Mouse (Mus musculus) kidney, postnatal 4 days (tissue): ENCODE data around the gene Cd47.

Experiments
- DNase-seq, 2 experiments: peaks; one replicate each; pipeline ENCODE4 v3.0.0; 2021; ENCODE audit warnings: mixed read lengths in 2 of 2

Gene Cd47

GRCm38 (mm10) chr16:49915532-49916476 lies 115.5 kb downstream of the Cd47 start:
- no peak for DNase-seq

- no peak for DNase-seq
Observed at GRCm38 (mm10) chr16:49920191-49920590, 119.9 kb downstream of the Cd47 start.

GRCm38 (mm10) chr16:49921677-49922076 lies 121.3 kb downstream of the Cd47 start:
- DNase-seq, result no peak

DNA sequence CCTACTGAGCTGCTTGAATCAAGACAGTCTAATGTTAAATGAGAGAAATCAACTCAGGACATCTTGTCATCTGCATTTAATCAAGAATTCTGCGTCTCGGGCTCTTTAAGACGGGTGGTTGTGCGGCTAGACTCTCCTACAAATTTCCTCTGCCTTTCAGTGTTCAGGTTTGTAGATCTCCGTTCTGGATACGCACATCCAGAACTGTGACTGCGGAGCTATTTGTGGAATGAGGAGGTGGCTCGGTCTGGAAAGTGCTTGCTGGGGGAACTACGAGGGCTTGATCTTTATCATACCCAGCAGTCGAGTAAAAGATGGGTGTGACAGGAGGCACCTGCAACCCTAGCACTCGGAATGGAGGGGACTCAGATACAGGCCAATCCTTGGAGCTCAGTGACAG lies 121.8 kb downstream of the Cd47 start:
- DNase-seq, result no peak

DNA sequence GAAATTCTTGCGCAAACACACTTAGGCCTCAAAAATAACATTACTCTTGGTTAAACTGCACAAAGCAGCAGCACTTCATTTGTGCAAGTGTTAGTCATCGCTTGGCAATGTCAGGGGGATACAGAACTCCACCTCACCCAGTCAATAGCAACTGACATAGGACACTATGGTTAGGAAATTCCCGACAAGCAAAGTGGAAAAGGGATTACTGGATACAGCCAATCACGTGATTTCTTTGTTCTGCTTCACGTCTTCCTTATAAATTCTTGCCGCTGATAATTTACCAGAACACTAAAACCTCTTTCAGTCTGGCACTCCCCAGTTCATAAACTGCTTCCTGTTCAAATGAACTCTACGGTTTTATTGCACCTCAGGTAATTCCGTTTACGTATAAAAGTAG lies 123.4 kb downstream of the Cd47 start:
- DNase-seq, result no peak

DNA sequence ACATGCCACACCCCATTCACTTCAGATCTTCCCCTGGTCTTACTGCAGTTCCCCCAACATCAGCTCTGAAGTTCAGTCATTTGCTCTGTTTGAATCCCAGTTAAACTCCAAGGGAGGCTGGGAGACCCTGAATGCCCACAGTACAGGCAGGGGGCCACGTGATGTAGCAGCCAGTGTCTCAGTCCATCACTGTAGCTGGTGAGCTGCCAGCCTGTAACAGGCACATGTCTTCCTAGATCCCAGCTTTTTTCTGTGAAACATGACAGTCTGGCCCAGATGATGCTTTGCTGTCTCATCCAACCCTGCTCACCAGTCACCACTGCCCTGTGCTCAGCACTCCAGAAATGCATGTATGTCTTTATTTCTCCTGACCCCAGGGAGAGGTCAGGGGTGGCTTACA lies 124.6 kb downstream of the Cd47 start:
- no peak for DNase-seq

DNA sequence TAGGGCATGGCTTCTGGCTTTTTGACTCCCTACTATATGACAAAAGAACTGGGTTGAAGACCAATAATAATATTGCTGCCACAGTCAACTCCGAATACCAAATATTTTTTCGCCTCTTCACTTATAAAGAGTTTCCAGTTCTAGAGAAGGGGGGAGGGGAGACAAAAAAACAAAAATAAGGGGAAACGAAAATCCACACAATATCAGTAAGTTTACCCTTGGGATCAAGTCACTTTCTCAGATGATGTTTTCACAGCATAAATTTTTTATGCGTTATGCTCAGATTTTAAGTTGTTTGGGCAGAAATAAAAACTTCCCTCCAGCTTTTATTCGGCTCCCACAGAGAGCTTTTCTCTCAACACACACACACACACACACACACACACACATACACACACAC lies 132.9 kb downstream of the Cd47 start:
- no peak for DNase-seq

- no peak for DNase-seq
Observed at GRCm38 (mm10) chr16:49936008-49936443, 135.7 kb downstream of the Cd47 start.

DNA sequence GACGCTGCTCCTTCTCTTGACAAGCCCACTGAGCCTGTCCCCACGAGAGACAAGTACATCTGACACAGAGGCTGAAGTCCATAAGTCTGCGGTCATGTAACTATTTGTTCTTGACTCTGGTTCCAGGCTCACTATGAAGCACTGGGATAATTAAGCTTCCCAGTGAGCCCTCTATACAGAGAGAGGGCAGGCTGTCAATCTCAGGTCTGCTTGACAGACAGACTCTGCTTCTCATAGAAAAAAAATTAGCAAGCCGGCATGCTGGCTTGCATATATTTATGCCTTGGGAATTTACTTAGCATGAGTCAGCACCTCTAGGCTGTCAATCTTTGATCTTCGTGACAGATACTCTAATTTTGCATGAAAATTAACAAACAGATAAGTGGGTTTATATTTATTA lies 136.5 kb downstream of the Cd47 start:
- DNase-seq, result no peak

- peak; percentile 36 to 47 for DNase-seq
Observed at GRCm38 (mm10) chr16:49937218-49938165, 137.2 kb downstream of the Cd47 start.

- no peak for DNase-seq
Observed at GRCm38 (mm10) chr16:49938483-49939301, 138.4 kb downstream of the Cd47 start.

DNA sequence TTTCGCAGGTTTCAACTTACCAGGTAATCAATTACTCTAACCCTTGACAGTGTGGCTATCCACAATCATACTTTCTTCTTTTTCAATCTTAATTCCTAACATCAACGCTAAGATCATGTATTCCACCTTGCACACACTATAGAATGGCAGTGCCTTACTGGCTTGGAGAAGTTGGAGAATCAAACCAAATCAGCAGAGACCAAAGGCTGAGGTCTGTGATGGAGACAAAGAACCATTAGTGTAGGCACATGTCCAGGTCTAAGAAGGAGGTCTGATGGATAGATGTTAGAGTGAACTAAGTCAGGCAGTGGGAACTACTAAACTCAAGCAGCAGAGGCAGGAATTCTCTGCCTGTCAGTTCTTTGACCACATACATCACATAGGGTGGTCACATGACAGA lies 139.0 kb downstream of the Cd47 start:
- no peak for DNase-seq

- DNase-seq, result no peak
Observed at GRCm38 (mm10) chr16:49940473-49940872, 140.1 kb downstream of the Cd47 start.

DNA sequence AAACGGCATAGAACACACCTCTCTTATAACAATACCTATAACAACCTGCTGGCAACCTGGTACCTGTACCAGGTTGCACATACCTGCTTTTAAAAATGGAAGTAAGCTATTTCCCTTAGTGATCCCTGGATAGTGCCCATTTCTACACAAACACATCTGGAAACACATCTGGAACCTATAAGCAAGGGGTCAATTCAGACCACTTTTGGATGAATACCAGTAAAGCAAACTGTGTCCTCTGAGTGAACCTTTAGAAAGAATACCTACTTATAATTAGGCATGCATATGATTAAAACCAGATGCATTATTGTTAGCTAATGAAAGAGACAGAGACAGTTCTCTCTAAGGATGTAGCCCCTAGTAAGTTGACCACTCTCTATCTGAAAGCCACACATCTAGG lies 140.7 kb downstream of the Cd47 start:
- DNase-seq, result no peak

GRCm38 (mm10) chr16:49943726-49944125 lies 143.4 kb downstream of the Cd47 start:
- no peak for DNase-seq

DNA sequence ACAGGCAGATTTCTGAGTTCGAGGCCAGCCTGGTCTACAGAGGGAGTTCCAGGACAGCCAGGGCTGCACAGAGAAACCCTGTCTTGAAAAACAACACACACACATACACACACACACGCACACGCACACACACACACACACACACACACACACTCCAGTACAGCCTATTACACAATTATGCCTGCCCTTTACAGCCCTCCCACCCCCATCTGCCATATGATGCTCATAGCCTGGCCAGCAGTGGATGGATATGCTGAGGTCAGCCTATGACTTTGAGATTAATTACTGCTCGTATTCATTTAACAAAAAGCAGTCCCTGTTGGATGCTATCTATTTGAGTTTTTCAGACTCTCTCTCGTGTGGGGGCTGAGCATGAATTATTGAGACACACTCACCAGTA lies 144.8 kb downstream of the Cd47 start:
- DNase-seq, result no peak

GRCm38 (mm10) chr16:49947049-49947448 lies 146.7 kb downstream of the Cd47 start:
- no peak for DNase-seq

- DNase-seq, result peak in 1 of 2 experiments; percentile 31
Observed at GRCm38 (mm10) chr16:49947610-49948009, 147.3 kb downstream of the Cd47 start.

- DNase-seq, result no peak
Observed at GRCm38 (mm10) chr16:49948287-49948686, 148.0 kb downstream of the Cd47 start.

DNA sequence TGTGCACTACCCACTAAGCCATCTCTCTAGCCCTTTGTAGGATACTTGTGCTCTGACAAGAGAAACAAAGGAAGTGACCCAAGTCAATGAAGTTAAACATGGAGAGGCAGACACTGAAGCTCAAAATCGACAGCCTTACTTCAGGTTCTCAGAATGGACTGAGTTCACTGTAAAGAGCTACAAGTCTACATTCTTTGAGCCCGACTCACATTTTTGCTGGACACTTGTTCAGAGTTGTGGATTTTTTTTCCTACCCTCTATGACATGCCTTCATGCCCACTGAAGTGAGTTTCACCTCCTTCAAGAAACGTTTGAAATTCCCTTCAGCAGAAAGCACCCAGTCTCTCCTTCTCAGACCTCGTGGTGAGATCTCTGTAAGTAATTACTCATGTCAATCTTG lies 148.9 kb downstream of the Cd47 start:
- DNase-seq, result no peak

DNA sequence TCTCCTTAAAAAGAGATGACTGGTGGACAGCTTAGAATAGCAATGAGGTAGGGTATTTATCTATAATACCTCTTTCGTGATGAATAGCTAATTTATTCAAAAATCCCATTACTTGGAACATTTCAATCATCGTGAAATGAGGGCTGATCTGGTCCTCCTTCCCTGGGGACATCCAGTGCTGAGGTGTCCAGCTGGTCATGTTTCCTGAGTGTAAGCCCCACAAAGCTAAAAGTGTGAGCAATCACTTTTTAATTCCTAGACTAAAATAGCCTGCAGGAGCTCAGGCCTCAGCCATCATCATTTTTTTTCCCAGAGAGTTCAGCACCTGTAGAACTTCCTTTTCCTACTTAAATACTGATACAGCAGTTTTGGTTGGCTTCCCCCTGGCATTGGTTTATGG lies 150.0 kb downstream of the Cd47 start:
- DNase-seq, result no peak

- DNase-seq, result peak; percentile 23 to 48
Observed at GRCm38 (mm10) chr16:49951288-49951691, 151.0 kb downstream of the Cd47 start.
